Mouse (Mus musculus): ENCODE results near the gene Emc3.

Emc3 gene

GRCm38 (mm10) chr6:113495071-113495675 is 36.3 kb downstream of the Emc3 start:
- DNase-seq (ENCODE audit: low read depth, low spot score) = no peak

GRCm38 (mm10) chr6:113494258-113494788 is 37.1 kb downstream of the Emc3 start:
- DNase-seq (ENCODE audit: low read depth, low spot score) = peak; percentile 64

- no peak for DNase-seq (ENCODE audit: low read depth, low spot score)
These were observed 39.2 kb downstream of the Emc3 start for GRCm38 (mm10) chr6:113492101-113492864.

GRCm38 (mm10) chr6:113489410-113489809 is 42.0 kb downstream of the Emc3 start:
- DNase-seq (ENCODE audit: low read depth, low spot score) = no peak

- no peak for DNase-seq (ENCODE audit: low read depth, low spot score)
These were observed 44.3 kb downstream of the Emc3 start for GRCm38 (mm10) chr6:113487125-113487576.

GRCm38 (mm10) chr6:113483729-113484128 is 47.7 kb downstream of the Emc3 start:
- no peak for DNase-seq (ENCODE audit: low read depth, low spot score)

GRCm38 (mm10) chr6:113483100-113483615 is 48.3 kb downstream of the Emc3 start, which contains the start of gene Creld1:
TSS of gene Creld1 (plus strand) at chr6:113483297.
- DNase-seq (ENCODE audit: low read depth, low spot score) = peak; percentile 87

GRCm38 (mm10) chr6:113482477-113483099 is 48.9 kb downstream of the Emc3 start:
- DNase-seq (ENCODE audit: low read depth, low spot score) = peak; percentile 49

GRCm38 (mm10) chr6:113480555-113481373 is 50.7 kb downstream of the Emc3 start:
- no peak for DNase-seq (ENCODE audit: low read depth, low spot score)

GRCm38 (mm10) chr6:113478906-113479305 is 52.5 kb downstream of the Emc3 start:
- DNase-seq (ENCODE audit: low read depth, low spot score) = no peak

- no peak for DNase-seq (ENCODE audit: low read depth, low spot score)
These were observed 54.1 kb downstream of the Emc3 start for GRCm38 (mm10) chr6:113477353-113477752.

GRCm38 (mm10) chr6:113473715-113474114 is 57.7 kb downstream of the Emc3 start:
- DNase-seq (ENCODE audit: low read depth, low spot score) = no peak

GRCm38 (mm10) chr6:113473246-113473645 is 58.2 kb downstream of the Emc3 start:
- DNase-seq (ENCODE audit: low read depth, low spot score) = no peak

- DNase-seq (ENCODE audit: low read depth, low spot score) = no peak
These were observed 59.4 kb downstream of the Emc3 start for GRCm38 (mm10) chr6:113472061-113472460.

GRCm38 (mm10) chr6:113471297-113471936 is 60.0 kb downstream of the Emc3 start, which contains the start of gene Il17rc:
TSS of gene Il17rc (plus strand) at chr6:113471427.
- no peak for DNase-seq (ENCODE audit: low read depth, low spot score)

- DNase-seq (ENCODE audit: low read depth, low spot score) = peak; percentile 70
These were observed 62.0 kb downstream of the Emc3 start for GRCm38 (mm10) chr6:113469432-113469831.

- DNase-seq (ENCODE audit: low read depth, low spot score) = peak; percentile 45
These were observed 62.4 kb downstream of the Emc3 start for GRCm38 (mm10) chr6:113469021-113469420.

GRCm38 (mm10) chr6:113468512-113468911 is 62.9 kb downstream of the Emc3 start:
- DNase-seq (ENCODE audit: low read depth, low spot score) = no peak

- peak; percentile 28 for DNase-seq (ENCODE audit: low read depth, low spot score)
These were observed 65.8 kb downstream of the Emc3 start for GRCm38 (mm10) chr6:113465602-113466001.

Data from retina, postnatal 7 days (tissue).